Mouse (Mus musculus) B cell, adult 2 months (primary cell): ENCODE data around the gene Usp22.
A peak's percentile ranks its signal among the peaks of the same experiment; 100 is the strongest.
"Not testable (repeated sequence)": the region's sequence is repeated elsewhere in the genome, so short reads cannot be mapped to it uniquely, and the experiment has no call there.

Experiments
- DNase-seq, 2 experiments: peaks; one replicate each; pipeline ENCODE4 v3.0.0; 2022

Usp22 gene

GRCm38 (mm10) chr11:61183820-61184219 lies 9.0 kb upstream of the Usp22 start:
- no peak for DNase-seq

GRCm38 (mm10) chr11:61181624-61182023 lies 6.8 kb upstream of the Usp22 start:
- no peak for DNase-seq

- DNase-seq, result no peak
Measured at GRCm38 (mm10) chr11:61180361-61180760, 5.5 kb upstream of the Usp22 start.

- no peak for DNase-seq
Measured at GRCm38 (mm10) chr11:61176321-61176720, 1.5 kb upstream of the Usp22 start.

GRCm38 (mm10) chr11:61175778-61176177 lies 923 bp upstream of the Usp22 start:
- no peak for DNase-seq

GRCm38 (mm10) chr11:61174291-61174820 lies 499 bp downstream of the Usp22 start:
- DNase-seq, result peak; percentile 54 to 65

- not testable (repeated sequence) for DNase-seq
Measured at GRCm38 (mm10) chr11:61173477-61173876, 1.4 kb downstream of the Usp22 start.

GRCm38 (mm10) chr11:61170184-61170583 lies 4.7 kb downstream of the Usp22 start:
- DNase-seq, result no peak

- DNase-seq, result no peak
Measured at GRCm38 (mm10) chr11:61164881-61165280, 10.0 kb downstream of the Usp22 start.

- no peak for DNase-seq
Measured at GRCm38 (mm10) chr11:61164366-61164765, 10.5 kb downstream of the Usp22 start.

GRCm38 (mm10) chr11:61163341-61163740 lies 11.5 kb downstream of the Usp22 start:
- DNase-seq, result no peak

- no peak for DNase-seq
Measured at GRCm38 (mm10) chr11:61162776-61163175, 12.1 kb downstream of the Usp22 start.

GRCm38 (mm10) chr11:61161121-61161520 lies 13.7 kb downstream of the Usp22 start:
- DNase-seq, result no peak

GRCm38 (mm10) chr11:61159796-61160732 lies 14.8 kb downstream of the Usp22 start:
- no peak for DNase-seq

- DNase-seq, result no peak
Measured at GRCm38 (mm10) chr11:61158141-61158540, 16.7 kb downstream of the Usp22 start.

- DNase-seq, result peak; percentile 85 to 86
Measured at GRCm38 (mm10) chr11:61155727-61156126, 19.1 kb downstream of the Usp22 start.

- DNase-seq, result no peak
Measured at GRCm38 (mm10) chr11:61150233-61151001, 24.4 kb downstream of the Usp22 start.

GRCm38 (mm10) chr11:61147300-61147683 lies 27.6 kb downstream of the Usp22 start:
- DNase-seq, result no peak

- DNase-seq, result peak; percentile 68 to 71
Measured at GRCm38 (mm10) chr11:61146645-61147299, 28.1 kb downstream of the Usp22 start.

GRCm38 (mm10) chr11:61145551-61145950 lies 29.3 kb downstream of the Usp22 start:
- DNase-seq, result no peak

GRCm38 (mm10) chr11:61143564-61144469 lies 31.0 kb downstream of the Usp22 start:
- peak; percentile 80 to 81 for DNase-seq
